Mouse (Mus musculus) MEL (cell line): ENCODE measurements around the gene Igfbp2.

Experiments
- BHLHE40 ChIP-seq: IDR thresholded peaks from 2 replicates; pipeline ENCODE4 v1.6.1; 2012; ENCODE audit warnings: low read depth, mild to moderate bottlenecking, inconsistent platforms, low read length, improper control_type of control experiment, borderline replicate concordance
- CHD2 ChIP-seq: IDR thresholded peaks from 2 replicates; pipeline ENCODE4 v1.6.1; 2011; ENCODE audit warnings: low read length, improper control_type of control experiment
- EP300 ChIP-seq, 2 experiments: IDR thresholded peaks; 2 replicates each; pipeline ENCODE4 v1.6.1; 2011; ENCODE audit warnings: improper control_type of control experiment in 2 of 2, low read length in 2 of 2, low read depth in 1 of 2, mild to moderate bottlenecking in 1 of 2
- KAT2A ChIP-seq: conservative IDR thresholded peaks from 2 replicates; pipeline ENCODE4 v1.6.1; 2012; ENCODE audit warnings: low read depth, low read length, improper control_type of control experiment, inconsistent platforms
- MAX ChIP-seq: IDR thresholded peaks from 2 replicates; pipeline ENCODE4 v1.6.1; 2011; ENCODE audit warnings: low read length, improper control_type of control experiment
- MXI1 ChIP-seq: IDR thresholded peaks from 2 replicates; pipeline ENCODE4 v1.6.1; 2011; ENCODE audit warnings: mild to moderate bottlenecking, low read depth, low read length, improper control_type of control experiment
- POLR2A ChIP-seq, 2 experiments: IDR thresholded peaks; 2 replicates each; pipeline ENCODE4 v1.6.1; 2011 to 2012; ENCODE audit warnings: low read length in 2 of 2, mild to moderate bottlenecking in 2 of 2, control low read depth in 1 of 2, improper control_type of control experiment in 1 of 2, low read depth in 1 of 2, moderate library complexity in 1 of 2; ENCODE audit not compliant: control insufficient read depth in 1 of 2, insufficient read depth in 1 of 2, poor library complexity in 1 of 2
- POLR2AphosphoS5 ChIP-seq: IDR thresholded peaks from 2 replicates; pipeline ENCODE4 v1.6.1; 2012; ENCODE audit warnings: low read depth, borderline replicate concordance, mild to moderate bottlenecking, inconsistent platforms, low read length, moderate library complexity, mixed read lengths
- RCOR1 ChIP-seq: IDR thresholded peaks from 2 replicates; pipeline ENCODE4 v1.6.1; 2012; ENCODE audit warnings: low read depth, mild to moderate bottlenecking, inconsistent platforms, low read length, improper control_type of control experiment
- USF1 ChIP-seq: IDR thresholded peaks from 2 replicates; pipeline ENCODE4 v1.6.1; 2014; ENCODE audit warnings: low read depth, mild to moderate bottlenecking, inconsistent platforms, low read length, improper control_type of control experiment, moderate library complexity
- USF2 ChIP-seq, 2 experiments: IDR thresholded peaks; 2 replicates each; pipeline ENCODE4 v1.6.1; 2011 to 2012; ENCODE audit warnings: improper control_type of control experiment in 2 of 2, low read length in 2 of 2, borderline replicate concordance in 1 of 2, inconsistent platforms in 1 of 2, low read depth in 1 of 2, mild to moderate bottlenecking in 1 of 2; ENCODE audit not compliant: insufficient read depth in 1 of 2
- ZKSCAN1 ChIP-seq: IDR thresholded peaks from 2 replicates; pipeline ENCODE4 v1.6.1; 2012; ENCODE audit warnings: low read depth, mild to moderate bottlenecking, inconsistent platforms, low read length, improper control_type of control experiment, moderate library complexity
- ZMIZ1 ChIP-seq: IDR thresholded peaks from 2 replicates; pipeline ENCODE4 v1.6.1; 2012; ENCODE audit warnings: low read depth, mild to moderate bottlenecking, inconsistent platforms, low read length, improper control_type of control experiment, moderate library complexity
- ZNF384 ChIP-seq: IDR thresholded peaks from 2 replicates; pipeline ENCODE4 v1.6.1; 2012; ENCODE audit warnings: low read depth, mild to moderate bottlenecking, inconsistent platforms, low read length, improper control_type of control experiment

GRCm38 (mm10) chr1:72847849-72848380 lies 23.6 kb downstream of the Igfbp2 start:
- TF ChIP-seq POLR2A (IDR thresholded peaks at IDR 0.05; ENCODE audit: control insufficient read depth in 1 of 2, insufficient read depth in 1 of 2, low read depth in 1 of 2, low read length in 2 of 2, poor library complexity in 1 of 2) (no peak), MXI1 (no peak), POLR2AphosphoS5 (no peak), CHD2 (no peak), RCOR1 (no peak), MAX (no peak), KAT2A (no peak), USF1 (no peak), EP300 (IDR thresholded peaks at IDR 0.05; ENCODE audit: low read depth in 1 of 2, low read length in 2 of 2) (no peak), ZMIZ1 (no peak), USF2 (IDR thresholded peaks at IDR 0.05; ENCODE audit: borderline replicate concordance in 1 of 2, insufficient read depth in 1 of 2, low read depth in 1 of 2, low read length in 2 of 2) (no peak), ZNF384 (no peak), BHLHE40 (no peak), ZKSCAN1 (no peak)
